Mouse (Mus musculus) ES-E14 (cell line): ENCODE results near the gene Gal3st2.
A peak's percentile ranks its signal among the peaks of the same experiment; 100 is the strongest.

Source experiments
- CHD2 ChIP-seq: IDR thresholded peaks from 2 replicates; pipeline ENCODE4 v1.6.1; 2014; ENCODE audit warnings: mild to moderate bottlenecking, low read depth, low read length, inconsistent platforms
- HCFC1 ChIP-seq: IDR thresholded peaks from 2 replicates; pipeline ENCODE4 v1.6.1; 2012; ENCODE audit warnings: low read length, inconsistent platforms, borderline replicate concordance; ENCODE audit not compliant: insufficient read depth
- MAFK ChIP-seq: IDR thresholded peaks from 2 replicates; pipeline ENCODE4 v1.6.1; 2014; ENCODE audit warnings: mild to moderate bottlenecking, low read depth, low read length, inconsistent platforms; ENCODE audit not compliant: insufficient read depth
- ZC3H11A ChIP-seq: IDR thresholded peaks from 2 replicates; pipeline ENCODE4 v1.6.1; 2012; ENCODE audit warnings: low read depth, mild to moderate bottlenecking, inconsistent platforms, low read length, borderline replicate concordance
- ZNF384 ChIP-seq: IDR thresholded peaks from 2 replicates; pipeline ENCODE4 v1.6.1; 2012; ENCODE audit warnings: low read depth, low read length, inconsistent platforms

GRCm38 (mm10) chr1:93825771-93826539 is 35.2 kb upstream of the Gal3st2 start:
- TF ChIP-seq ZNF384 (no peak), ZC3H11A (no peak), MAFK (no peak), HCFC1 (no peak), CHD2 (peak; percentile 96)
